Mouse (Mus musculus) hindbrain, postnatal 0 days (tissue): ENCODE results near the gene Atp1b1. TPM values are rescaled to one million over a fixed set of nuclear protein-coding genes. Genes with fewer than 3 reads are reported as not detected.

ENCODE experiments used
- ATAC-seq: fragments of 200-750 bp; cut with Nextera tagmentation; 2 replicates; pipeline ENCODE4 v1.8.0; 2017; ENCODE audit warnings: mild to moderate bottlenecking, moderate TSS enrichment, moderate library complexity
- DNase-seq: peaks from one replicate; pipeline ENCODE4 v3.0.0-alpha.2; 2015; ENCODE audit warnings: low spot score
- H3K27ac ChIP-seq: fragments of 300-500 bp; sonication (generic); 2 replicates; pipeline ENCODE4 v1.5.1; 2014; ENCODE audit warnings: mild to moderate bottlenecking
- H3K27me3 ChIP-seq: fragments of 300-500 bp; sonication (generic); 2 replicates; pipeline ENCODE4 v1.6.1; 2014; ENCODE audit warnings: low read length, mixed read lengths; ENCODE audit not compliant: insufficient read depth
- H3K36me3 ChIP-seq: fragments of 300-500 bp; sonication (generic); 2 replicates; pipeline ENCODE4 v1.6.1; 2014; ENCODE audit warnings: low read length, mixed read lengths; ENCODE audit not compliant: insufficient read depth
- H3K4me1 ChIP-seq: fragments of 300-500 bp; sonication (generic); 2 replicates; pipeline ENCODE4 v1.6.1; 2014; ENCODE audit warnings: antibody characterized with exemption, low read length, mixed read lengths; ENCODE audit not compliant: insufficient read depth
- H3K4me2 ChIP-seq: fragments of 300-500 bp; sonication (generic); 2 replicates; pipeline ENCODE4 v1.6.1; 2014; ENCODE audit warnings: low read depth, mild to moderate bottlenecking, low read length, moderate library complexity, mixed read lengths
- H3K4me3 ChIP-seq: fragments of 300-500 bp; sonication (generic); 2 replicates; pipeline ENCODE4 v1.5.1; 2014; ENCODE audit warnings: low read length
- H3K9ac ChIP-seq: fragments of 300-500 bp; sonication (generic); replicated peaks from 2 replicates; pipeline ENCODE4 v1.6.1; 2014; ENCODE audit warnings: mild to moderate bottlenecking, low read length, moderate library complexity, mixed read lengths
- H3K9me3 ChIP-seq: fragments of 300-500 bp; sonication (generic); 2 replicates; pipeline ENCODE4 v1.6.1; 2016; ENCODE audit warnings: low read length, mixed read lengths
- CTCF ChIP-seq: IDR thresholded peaks from 2 replicates; pipeline ENCODE4 v1.5.1; 2016; ENCODE audit warnings: antibody characterized with exemption, control low read depth, low read depth
- whole genome bisulfite sequencing: fragments of 180-500 bp; shearing (Covaris S2); extraction: QIAGEN DNeasy Blood & Tissue Kit; methylation state at CpG from one replicate; pipeline ENCODE4 v1.1.7; 2014; 5-methylcytosine and 5-hydroxymethylcytosine counted together
- polyA plus RNA-seq: library from polyadenylated mRNA; unstranded; fragments of >200 nt; fragmentation: Nextera tagmentation; extraction: Ambion mirVana; gene quantifications from 2 replicates; pipeline ENCODE4 v1.2.1, GENCODE M21; 2015
- total RNA-seq: library from RNA; depleted of rRNA; stranded (reverse); fragments of >200 nt; gene quantifications from 2 replicates; pipeline ENCODE4 v1.2.3, GENCODE M21; 2014

The Atp1b1 gene
- total and polyA plus RNA-seq, 2 experiments from 2014 or later = 283 to 629 TPM

GRCm38 (mm10) chr1:164427777-164428176 lies 30.4 kb downstream of the Atp1b1 start:
- no peak overlapping the region for H3K9ac ChIP-seq
- no peaks in the 10 kb centered on the region for H3K36me3 ChIP-seq
- no peaks in the 10 kb centered on the region for H3K9me3 ChIP-seq
- WGBS = 85% methylated on average over 7 of the region's 7 CpGs
- no peaks in the 10 kb centered on the region for H3K27me3 ChIP-seq
- ATAC-seq (no peak), DNase-seq (no peak)
- no peak overlapping the region for H3K4me2 ChIP-seq
- TF ChIP-seq CTCF = no peak
- H3K4me3 ChIP-seq = no peak overlapping the region
- H3K4me1 ChIP-seq = no peaks in the 10 kb centered on the region
- no peak overlapping the region for H3K27ac ChIP-seq

- H3K27ac ChIP-seq = no peak overlapping the region
- no peaks in the 10 kb centered on the region for H3K9me3 ChIP-seq
- H3K27me3 ChIP-seq = no peaks in the 10 kb centered on the region
- no peaks in the 10 kb centered on the region for H3K36me3 ChIP-seq
- H3K4me2 ChIP-seq = no peak overlapping the region
- no peak for ATAC-seq
- TF ChIP-seq CTCF = no peak
- H3K9ac ChIP-seq = no peak overlapping the region
- 91% methylated on average over 7 of the region's 7 CpGs for WGBS
- no peak for DNase-seq
- no peak overlapping the region for H3K4me3 ChIP-seq
- no peaks in the 10 kb centered on the region for H3K4me1 ChIP-seq
These were observed 31.9 kb downstream of the Atp1b1 start for GRCm38 (mm10) chr1:164426227-164426626.

- no peak for DNase-seq
- H3K27ac ChIP-seq = no peak overlapping the region
These were observed 37.4 kb downstream of the Atp1b1 start for GRCm38 (mm10) chr1:164420623-164421354.

GRCm38 (mm10) chr1:164419401-164419800 lies 38.8 kb downstream of the Atp1b1 start:
- H3K9me3 ChIP-seq = no peaks in the 10 kb centered on the region
- no peak overlapping the region for H3K4me2 ChIP-seq
- TF ChIP-seq CTCF = no peak
- H3K4me1 ChIP-seq = no peaks in the 10 kb centered on the region
- WGBS = 91% methylated on average over 8 of the region's 8 CpGs
- no peak overlapping the region for H3K9ac ChIP-seq
- H3K36me3 ChIP-seq = no peaks in the 10 kb centered on the region
- H3K27me3 ChIP-seq = no peaks in the 10 kb centered on the region
- ATAC-seq (no peak), DNase-seq (no peak)
- H3K27ac ChIP-seq = no peak overlapping the region
- no peak overlapping the region for H3K4me3 ChIP-seq

More at GRCm38 (mm10) chr1:164420623-164421354, 37.4 kb downstream of the Atp1b1 start:
- no peaks in the 10 kb centered on the region for H3K27me3 ChIP-seq
- no peaks in the 10 kb centered on the region for H3K36me3 ChIP-seq
- H3K4me3 ChIP-seq = no peak overlapping the region
- H3K4me1 ChIP-seq = no peaks in the 10 kb centered on the region
- no peak for ATAC-seq
- WGBS = 92% methylated on average over 6 of the region's 6 CpGs
- TF ChIP-seq CTCF = no peak
- no peak overlapping the region for H3K9ac ChIP-seq
- H3K4me2 ChIP-seq = no peak overlapping the region
- H3K9me3 ChIP-seq = no peaks in the 10 kb centered on the region

GRCm38 (mm10) chr1:164418320-164418719 lies 39.8 kb downstream of the Atp1b1 start:
- TF ChIP-seq CTCF = no peak
- Histone ChIP-seq H3K9me3 (no peaks in the 10 kb centered on the region), H3K36me3 (no peaks in the 10 kb centered on the region), H3K27me3 (no peaks in the 10 kb centered on the region), H3K9ac (no peak overlapping the region), H3K27ac (no peak overlapping the region), H3K4me2 (no peak overlapping the region), H3K4me3 (no peak overlapping the region), H3K4me1 (no peaks in the 10 kb centered on the region)
- DNase-seq (no peak), ATAC-seq (no peak)
- 81% methylated on average over 10 of the region's 10 CpGs for WGBS

GRCm38 (mm10) chr1:164417604-164418003 lies 40.6 kb downstream of the Atp1b1 start:
- Histone ChIP-seq H3K36me3 (no peaks in the 10 kb centered on the region), H3K4me1 (no peaks in the 10 kb centered on the region), H3K9me3 (no peaks in the 10 kb centered on the region), H3K9ac (no peak overlapping the region), H3K4me3 (no peak overlapping the region), H3K27me3 (no peaks in the 10 kb centered on the region), H3K27ac (no peak overlapping the region), H3K4me2 (no peak overlapping the region)
- TF ChIP-seq CTCF = no peak
- DNase-seq (no peak), ATAC-seq (no peak)
- WGBS = 75% methylated on average over 3 of the region's 3 CpGs

- 91% methylated on average over 12 of the region's 12 CpGs for WGBS
- Histone ChIP-seq H3K27ac (no peak overlapping the region), H3K36me3 (no peaks in the 10 kb centered on the region), H3K4me1 (no peaks in the 10 kb centered on the region), H3K4me2 (no peak overlapping the region), H3K27me3 (no peaks in the 10 kb centered on the region), H3K4me3 (no peak overlapping the region), H3K9me3 (no peaks in the 10 kb centered on the region), H3K9ac (no peak overlapping the region)
- no peak for TF ChIP-seq CTCF
- no peak for ATAC-seq
- no peak for DNase-seq
These were observed 41.3 kb downstream of the Atp1b1 start for GRCm38 (mm10) chr1:164416692-164417394.
